Mouse (Mus musculus) lung, embryonic 14.5 days (tissue): ENCODE measurements around the gene Unc5b. TPM values are rescaled to one million over a fixed set of nuclear protein-coding genes. Genes with fewer than 3 reads are reported as not detected.

Experiments
- ATAC-seq: fragments of 200-750 bp; cut with Nextera tagmentation; 2 replicates; pipeline ENCODE4 v1.8.0; 2017; ENCODE audit warnings: mild to moderate bottlenecking, moderate TSS enrichment, moderate library complexity; ENCODE audit not compliant: insufficient read depth
- DNase-seq: peaks from one replicate; pipeline ENCODE4 v3.0.0-alpha.2; 2015
- H3K27ac ChIP-seq: fragments of 300-500 bp; sonication (generic); 2 replicates; pipeline ENCODE4 v1.5.1; 2014; ENCODE audit warnings: low read depth, mild to moderate bottlenecking, moderate library complexity
- H3K27me3 ChIP-seq: fragments of 300-500 bp; sonication (generic); 2 replicates; pipeline ENCODE4 v1.6.1; 2014; ENCODE audit warnings: low read length, control low read depth; ENCODE audit not compliant: insufficient read depth
- H3K36me3 ChIP-seq: fragments of 300-500 bp; sonication (generic); 2 replicates; pipeline ENCODE4 v1.6.1; 2014; ENCODE audit warnings: control low read depth; ENCODE audit not compliant: insufficient read depth
- H3K4me1 ChIP-seq: fragments of 300-500 bp; sonication (generic); 2 replicates; pipeline ENCODE4 v1.6.1; 2014; ENCODE audit warnings: antibody characterized with exemption, control low read depth; ENCODE audit not compliant: insufficient read depth
- H3K4me2 ChIP-seq: fragments of 300-500 bp; sonication (generic); 2 replicates; pipeline ENCODE4 v1.6.1; 2014; ENCODE audit warnings: mild to moderate bottlenecking
- H3K4me3 ChIP-seq: fragments of 300-500 bp; sonication (generic); 2 replicates; pipeline ENCODE4 v1.5.1; 2014; ENCODE audit warnings: low read depth, low read length
- H3K9ac ChIP-seq: fragments of 300-500 bp; sonication (generic); 2 replicates; pipeline ENCODE4 v1.6.1; 2014
- H3K9me3 ChIP-seq: fragments of 300-500 bp; sonication (generic); 2 replicates; pipeline ENCODE4 v1.6.1; 2016; ENCODE audit warnings: low read depth, low read length, control low read depth
- CTCF ChIP-seq: IDR thresholded peaks from 2 replicates; pipeline ENCODE4 v1.5.1; 2016; ENCODE audit warnings: antibody characterized with exemption, low read depth
- WGBS: fragments of 180-500 bp; shearing (Covaris S2); extraction: QIAGEN DNeasy Blood & Tissue Kit; methylation state at CpG from one replicate; pipeline ENCODE4 v1.1.7; 2014; 5-methylcytosine and 5-hydroxymethylcytosine counted together
- polyA plus RNA-seq: library from polyadenylated mRNA; unstranded; fragments of >200 nt; fragmentation: Nextera tagmentation; extraction: Ambion mirVana; gene quantifications from 2 replicates; pipeline ENCODE4 v1.2.1, GENCODE M21; 2014

The Unc5b gene
- polyA plus RNA-seq, 1 experiment from 2014 or later: 6.6 TPM

DNA sequence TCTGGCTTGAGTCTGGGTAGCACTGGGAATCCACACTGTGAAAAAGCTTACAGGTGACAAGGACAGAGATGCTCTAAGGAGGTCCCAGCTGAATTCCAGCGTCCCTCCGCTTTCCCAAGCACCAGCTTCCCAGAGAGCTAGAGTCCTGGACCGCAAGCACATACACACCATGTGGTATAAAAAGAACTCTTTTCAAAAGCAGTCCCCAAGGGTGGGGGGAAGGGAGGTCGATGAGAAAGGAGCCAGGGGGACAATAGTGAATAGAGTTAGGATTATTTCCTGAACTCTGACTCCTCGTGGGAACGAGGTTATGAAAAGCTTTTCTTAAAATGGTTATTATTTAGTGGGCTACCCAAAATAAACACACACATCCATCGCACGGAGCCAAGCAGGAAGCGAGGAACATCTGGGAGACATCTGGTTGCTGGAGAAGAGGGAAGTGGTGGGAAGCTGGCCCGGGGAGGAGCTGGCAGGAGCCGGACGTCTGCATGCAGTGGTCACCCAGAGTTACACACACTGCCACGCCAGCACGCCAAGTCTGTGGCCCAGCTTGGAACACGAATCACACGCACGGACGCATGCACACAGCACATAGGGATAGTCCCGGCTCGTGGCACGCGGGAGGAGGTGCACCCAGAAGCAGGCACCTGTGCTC is 23.7 kb downstream of the Unc5b start:
- peak overlapping the region; percentile 45 for H3K4me2 ChIP-seq
- no peaks in the 10 kb centered on the region for H3K36me3 ChIP-seq
- no peak overlapping the region for H3K4me3 ChIP-seq
- no peak for TF ChIP-seq CTCF
- H3K27me3 ChIP-seq: no peaks in the 10 kb centered on the region
- 18% methylated on average over 22 of the region's 22 CpGs for WGBS
- H3K9ac ChIP-seq: peak overlapping the region; percentile 16
- ATAC-seq (peak; percentile 82), DNase-seq (peak; percentile 88)
- H3K4me1 ChIP-seq: peaks cover 42% of the 10 kb centered on the region
- peak overlapping the region; percentile 85 for H3K27ac ChIP-seq
- no peaks in the 10 kb centered on the region for H3K9me3 ChIP-seq

DNA sequence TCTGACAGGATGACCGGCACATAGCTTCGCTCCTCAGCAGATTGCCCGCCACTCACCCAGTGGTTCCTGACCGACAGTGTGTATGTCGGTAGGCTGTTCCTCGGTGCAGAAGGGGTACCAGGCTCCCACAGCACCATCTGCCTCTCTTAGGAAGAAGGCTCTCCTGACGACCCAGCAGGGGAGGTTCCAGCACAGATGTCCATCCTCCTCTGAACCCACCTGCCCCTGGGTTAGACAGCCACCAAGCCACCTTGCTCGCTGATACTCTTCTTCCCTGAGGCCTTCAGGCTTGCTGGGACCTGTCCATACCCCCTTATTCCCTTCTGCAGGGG is 25.2 kb downstream of the Unc5b start:
- WGBS: 72% methylated on average over 8 of the region's 8 CpGs
- H3K9ac ChIP-seq: no peak overlapping the region
- H3K4me3 ChIP-seq: no peak overlapping the region
- ATAC-seq: no peak
- H3K27ac ChIP-seq: 0 out of 2 replicates have a peak overlapping the region, but pooled peaks have one; percentile 15
- H3K4me2 ChIP-seq: no peak overlapping the region
- H3K36me3 ChIP-seq: no peaks in the 10 kb centered on the region
- H3K27me3 ChIP-seq: no peaks in the 10 kb centered on the region
- H3K9me3 ChIP-seq: no peaks in the 10 kb centered on the region
- no peak for DNase-seq
- no peak for TF ChIP-seq CTCF
- H3K4me1 ChIP-seq: peaks cover 42% of the 10 kb centered on the region

DNA sequence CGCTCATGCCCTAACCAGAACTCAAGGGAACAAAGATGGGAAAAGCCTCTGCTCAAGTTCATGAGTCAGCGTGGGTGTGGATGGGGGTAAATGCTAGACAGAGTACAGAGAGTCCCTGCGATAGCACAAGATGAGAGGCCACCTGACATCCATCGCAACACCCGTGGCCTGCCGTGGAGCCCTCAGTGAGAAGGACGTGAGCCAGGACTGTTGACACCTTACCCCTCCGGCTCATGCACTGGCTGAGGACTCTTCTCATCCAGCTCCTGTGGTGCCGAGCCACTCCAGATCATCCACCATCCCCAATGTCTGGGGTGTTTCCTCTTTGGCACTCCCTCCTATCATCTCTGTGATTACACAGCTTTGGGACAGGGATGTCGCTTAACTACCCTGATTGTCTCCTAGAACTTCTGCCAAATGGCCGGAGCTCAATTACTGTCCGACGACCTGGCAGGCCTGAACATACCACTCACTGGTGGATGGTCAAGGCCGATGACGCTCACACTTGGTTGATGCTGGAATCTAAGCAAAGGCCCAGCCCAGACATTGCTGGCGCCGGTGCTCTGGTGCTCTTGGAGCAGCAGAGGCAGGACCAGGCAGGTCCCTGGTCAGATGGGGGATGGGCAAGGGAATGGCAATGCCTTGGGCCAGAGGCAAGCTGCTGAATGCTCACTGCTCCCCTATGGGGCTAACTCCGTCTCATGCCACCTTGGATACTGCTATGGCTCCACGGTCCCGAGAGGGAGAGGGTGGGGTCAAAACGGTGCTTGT is 25.8 kb downstream of the Unc5b start:
- TF ChIP-seq CTCF: no peak
- DNase-seq: no peak
- Histone ChIP-seq H3K4me2 (no peak overlapping the region), H3K27ac (no peak overlapping the region), H3K36me3 (no peaks in the 10 kb centered on the region), H3K9ac (no peak overlapping the region), H3K9me3 (no peaks in the 10 kb centered on the region), H3K4me1 (peaks cover 47% of the 10 kb centered on the region), H3K4me3 (no peak overlapping the region), H3K27me3 (no peaks in the 10 kb centered on the region)
- no peak for ATAC-seq
- WGBS: 53% methylated on average over 21 of the region's 21 CpGs

GRCm38 (mm10) chr10:60804865-60805264 is 26.5 kb downstream of the Unc5b start:
- ATAC-seq (no peak), DNase-seq (no peak)
- WGBS: 47% methylated on average over 4 of the region's 4 CpGs
- Histone ChIP-seq H3K9ac (no peak overlapping the region; the same call in 1 of the 2 replicates), H3K9me3 (no peaks in the 10 kb centered on the region), H3K4me2 (no peak overlapping the region), H3K36me3 (no peaks in the 10 kb centered on the region), H3K4me1 (peaks cover 52% of the 10 kb centered on the region), H3K27ac (no peak overlapping the region), H3K27me3 (no peaks in the 10 kb centered on the region), H3K4me3 (no peak overlapping the region)
- no peak for TF ChIP-seq CTCF

- no peaks in the 10 kb centered on the region for H3K9me3 ChIP-seq
- H3K4me3 ChIP-seq: no peak overlapping the region
- H3K9ac ChIP-seq: no peak overlapping the region
- H3K36me3 ChIP-seq: no peaks in the 10 kb centered on the region
- DNase-seq (no peak), ATAC-seq (no peak)
- no peaks in the 10 kb centered on the region for H3K27me3 ChIP-seq
- WGBS: 68% methylated on average over 10 of the region's 10 CpGs
- H3K27ac ChIP-seq: no peak overlapping the region
- no peak overlapping the region for H3K4me2 ChIP-seq
- no peak for TF ChIP-seq CTCF
- H3K4me1 ChIP-seq: peaks cover 54% of the 10 kb centered on the region
Observed at GRCm38 (mm10) chr10:60803971-60804370, 27.4 kb downstream of the Unc5b start.

GRCm38 (mm10) chr10:60801898-60802412 is 29.4 kb downstream of the Unc5b start:
- DNase-seq (no peak), ATAC-seq (no peak)
- Histone ChIP-seq H3K4me3 (no peak overlapping the region), H3K4me1 (peaks cover 33% of the 10 kb centered on the region), H3K36me3 (no peaks in the 10 kb centered on the region), H3K9me3 (no peaks in the 10 kb centered on the region), H3K27me3 (no peaks in the 10 kb centered on the region), H3K27ac (no peak overlapping the region), H3K4me2 (no peak overlapping the region), H3K9ac (no peak overlapping the region)
- 57% methylated on average over 12 of the region's 12 CpGs for WGBS
- TF ChIP-seq CTCF: no peak

GRCm38 (mm10) chr10:60801168-60801897 is 30.0 kb downstream of the Unc5b start:
- no peak for DNase-seq
- Histone ChIP-seq H3K4me2 (0 out of 2 replicates have a peak overlapping the region, but pooled peaks have one; percentile 15), H3K4me3 (no peak overlapping the region), H3K27me3 (no peaks in the 10 kb centered on the region), H3K4me1 (peaks cover 33% of the 10 kb centered on the region), H3K9me3 (no peaks in the 10 kb centered on the region), H3K9ac (no peak overlapping the region), H3K27ac (no peak overlapping the region), H3K36me3 (no peaks in the 10 kb centered on the region)
- TF ChIP-seq CTCF: no peak
- no peak for ATAC-seq
- 35% methylated on average over 11 of the region's 11 CpGs for WGBS
